Mouse (Mus musculus): ENCODE data around the gene Uchl5.

Uchl5 gene

DNA sequence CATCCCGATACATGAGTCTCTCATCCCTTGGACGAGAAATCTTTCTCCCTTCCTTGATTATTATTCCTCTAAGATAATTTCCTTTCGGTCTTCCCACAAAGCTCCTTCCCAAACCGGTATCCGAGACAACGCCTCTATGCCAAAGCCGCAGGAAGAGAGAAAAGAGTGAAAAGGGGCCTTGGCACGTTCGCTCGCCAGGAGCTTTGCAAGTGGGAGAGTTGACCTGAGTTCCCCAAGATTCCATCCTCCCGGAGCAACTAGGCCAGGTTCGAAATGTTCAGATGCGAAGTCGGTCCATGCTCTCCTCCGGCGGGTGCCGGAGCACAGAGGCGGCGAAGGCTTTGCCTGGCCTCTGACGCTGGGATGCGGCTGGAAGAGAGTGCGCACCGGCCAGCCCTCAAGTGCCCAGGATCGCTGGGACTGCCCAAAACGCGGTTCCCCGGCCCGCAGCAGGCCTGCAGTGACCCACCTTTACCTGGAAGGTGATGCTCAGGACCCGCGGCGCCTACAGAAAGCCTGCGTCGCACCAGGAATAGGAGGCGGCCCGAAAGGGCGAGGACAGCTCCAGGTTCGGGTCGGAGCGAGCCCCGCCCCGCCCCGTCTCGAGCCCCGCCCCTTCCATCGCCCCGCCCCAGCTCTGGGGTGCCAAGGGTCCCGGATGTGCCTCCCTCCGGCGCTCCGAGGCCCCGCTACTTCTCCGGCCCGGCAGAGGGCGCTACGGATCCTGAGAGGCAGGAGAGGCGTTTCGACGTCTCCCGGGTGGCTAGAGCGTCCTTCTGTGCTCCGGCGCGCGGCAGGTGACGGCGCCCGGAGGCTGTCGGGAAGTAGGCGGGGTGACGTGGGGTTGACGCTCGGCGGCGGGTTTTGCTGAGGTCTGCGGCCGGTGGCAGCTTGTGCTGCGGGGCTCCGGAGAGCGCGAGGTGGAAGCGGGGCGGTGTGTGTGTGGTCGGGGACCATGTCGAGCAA is at the start of gene Uchl5, which contains the start of gene Trove2:
Gene Uchl5, plus strand, starts transcription at position 827 of the 966 bp plus-strand sequence.
Gene Trove2, minus strand, starts transcription at position 623 of the 966 bp plus-strand sequence.
- peak; percentile 97 for DNase-seq (ENCODE audit: low read depth, low spot score)

DNA sequence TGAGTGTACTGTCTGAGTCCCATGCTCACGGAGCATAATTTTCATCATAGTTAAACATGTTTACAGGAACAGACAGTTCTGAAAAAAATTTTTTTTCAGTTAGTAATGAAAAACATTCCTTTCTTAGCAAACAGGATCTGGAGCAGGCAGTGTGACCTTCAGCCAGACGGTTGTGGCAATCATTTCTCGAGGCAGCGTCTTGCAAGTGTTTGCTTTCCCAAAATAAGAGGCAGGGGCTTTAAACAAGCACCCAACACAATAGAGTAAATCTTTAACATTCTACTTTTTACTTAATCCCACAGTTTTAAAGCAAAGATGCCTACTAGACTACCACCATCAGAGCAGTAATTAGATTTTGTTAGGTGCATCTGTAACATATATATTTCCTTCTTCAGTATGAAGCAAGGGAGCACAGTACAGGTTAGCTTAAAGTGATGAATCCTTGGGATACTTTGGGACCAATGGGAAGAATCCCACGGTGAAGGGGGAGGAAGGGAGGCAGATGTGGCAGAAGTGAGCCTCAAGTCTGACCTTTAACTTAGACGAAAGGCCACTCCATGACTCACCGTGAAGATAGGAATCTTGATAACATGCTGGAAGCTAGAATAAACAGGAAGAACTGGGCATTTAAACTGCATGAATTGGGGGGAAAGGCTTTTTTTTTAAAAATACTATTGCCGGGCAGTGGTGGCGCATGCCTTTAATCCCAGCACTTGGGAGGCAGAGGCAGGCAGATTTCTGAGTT is 49.2 kb upstream of the Uchl5 start:
- DNase-seq (ENCODE audit: low read depth, low spot score) = no peak

DNA sequence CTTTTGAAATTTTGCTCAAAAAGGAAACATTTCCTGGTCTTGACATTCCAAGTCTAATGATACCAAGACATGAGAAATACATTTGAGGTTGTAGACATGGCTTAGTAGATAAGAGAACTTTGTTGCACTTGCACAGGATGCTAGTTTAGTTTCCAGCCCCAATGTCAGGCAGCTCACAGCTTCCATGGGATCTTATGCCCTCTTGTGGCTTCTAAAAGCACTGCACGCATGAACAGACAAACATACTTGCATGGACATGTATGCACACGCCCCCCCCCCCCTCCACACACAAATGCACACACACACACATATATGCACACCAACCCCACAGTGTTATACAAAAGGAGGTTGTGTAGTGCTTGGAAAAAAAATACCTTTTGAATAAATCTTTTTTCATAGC is 46.2 kb upstream of the Uchl5 start:
- DNase-seq (ENCODE audit: low read depth, low spot score) = no peak

DNA sequence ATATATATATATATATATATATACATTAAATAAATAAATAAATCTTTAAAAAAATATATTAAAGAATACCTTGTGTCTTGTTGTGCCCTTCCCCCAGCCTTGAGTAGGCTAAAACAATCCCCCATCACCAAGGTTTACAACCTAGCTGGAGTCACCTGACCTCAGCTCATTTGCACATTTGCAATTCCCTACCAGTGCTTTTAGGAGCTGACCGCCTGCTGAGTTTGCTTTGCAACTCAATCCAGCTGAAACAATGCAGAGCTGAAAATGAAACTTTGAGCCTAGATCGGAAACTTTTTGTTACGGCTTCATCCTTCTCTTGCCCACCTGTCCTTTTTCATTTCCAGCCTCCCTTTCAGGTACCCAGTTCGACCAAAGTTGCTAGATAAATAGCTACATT is 45.4 kb upstream of the Uchl5 start:
- DNase-seq (ENCODE audit: low read depth, low spot score) = no peak

DNA sequence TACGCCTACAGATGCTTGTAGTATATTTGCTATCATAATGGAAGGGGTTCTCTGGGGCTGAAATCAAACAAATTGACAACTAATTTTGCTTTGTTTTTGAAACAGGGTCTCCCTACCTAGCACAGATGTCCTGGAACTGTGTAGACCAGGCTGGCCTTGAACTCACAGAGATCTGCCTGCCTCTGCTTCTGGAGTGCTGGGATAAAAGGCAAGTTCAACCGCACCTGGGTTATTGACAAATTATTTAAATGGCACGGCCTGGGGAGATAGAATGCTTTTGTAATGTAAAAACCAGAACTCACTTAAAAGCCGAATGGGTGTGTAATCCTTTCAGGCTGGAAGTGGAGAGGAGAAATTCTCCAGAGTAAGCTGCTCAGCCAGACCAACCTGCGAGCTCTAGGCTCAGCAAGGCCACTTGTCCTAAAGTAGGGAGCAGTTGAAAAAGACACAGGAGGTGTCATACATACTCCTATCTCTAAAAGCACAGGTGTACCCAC is 43.1 kb upstream of the Uchl5 start:
- no peak for DNase-seq (ENCODE audit: low read depth, low spot score)

DNA sequence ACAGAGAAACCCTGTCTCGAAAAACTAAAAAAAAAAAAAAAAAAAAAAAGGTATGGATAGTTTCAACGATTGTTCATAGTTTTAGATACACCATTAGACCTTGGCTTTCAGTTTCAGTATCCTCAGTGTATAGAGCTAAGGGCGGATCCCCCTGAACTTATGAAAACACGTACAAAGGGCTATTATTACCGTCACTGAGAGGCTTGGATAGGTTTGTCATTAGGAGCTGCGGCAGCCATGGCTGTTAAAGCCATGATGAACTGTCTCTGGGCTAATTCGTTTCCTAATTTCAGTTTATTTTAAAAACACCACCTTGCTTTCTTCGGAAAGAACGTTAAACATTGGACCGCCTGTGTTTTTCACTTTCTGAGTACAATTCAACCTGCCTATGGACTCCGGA is 38.3 kb upstream of the Uchl5 start:
- DNase-seq (ENCODE audit: low read depth, low spot score) = no peak

DNA sequence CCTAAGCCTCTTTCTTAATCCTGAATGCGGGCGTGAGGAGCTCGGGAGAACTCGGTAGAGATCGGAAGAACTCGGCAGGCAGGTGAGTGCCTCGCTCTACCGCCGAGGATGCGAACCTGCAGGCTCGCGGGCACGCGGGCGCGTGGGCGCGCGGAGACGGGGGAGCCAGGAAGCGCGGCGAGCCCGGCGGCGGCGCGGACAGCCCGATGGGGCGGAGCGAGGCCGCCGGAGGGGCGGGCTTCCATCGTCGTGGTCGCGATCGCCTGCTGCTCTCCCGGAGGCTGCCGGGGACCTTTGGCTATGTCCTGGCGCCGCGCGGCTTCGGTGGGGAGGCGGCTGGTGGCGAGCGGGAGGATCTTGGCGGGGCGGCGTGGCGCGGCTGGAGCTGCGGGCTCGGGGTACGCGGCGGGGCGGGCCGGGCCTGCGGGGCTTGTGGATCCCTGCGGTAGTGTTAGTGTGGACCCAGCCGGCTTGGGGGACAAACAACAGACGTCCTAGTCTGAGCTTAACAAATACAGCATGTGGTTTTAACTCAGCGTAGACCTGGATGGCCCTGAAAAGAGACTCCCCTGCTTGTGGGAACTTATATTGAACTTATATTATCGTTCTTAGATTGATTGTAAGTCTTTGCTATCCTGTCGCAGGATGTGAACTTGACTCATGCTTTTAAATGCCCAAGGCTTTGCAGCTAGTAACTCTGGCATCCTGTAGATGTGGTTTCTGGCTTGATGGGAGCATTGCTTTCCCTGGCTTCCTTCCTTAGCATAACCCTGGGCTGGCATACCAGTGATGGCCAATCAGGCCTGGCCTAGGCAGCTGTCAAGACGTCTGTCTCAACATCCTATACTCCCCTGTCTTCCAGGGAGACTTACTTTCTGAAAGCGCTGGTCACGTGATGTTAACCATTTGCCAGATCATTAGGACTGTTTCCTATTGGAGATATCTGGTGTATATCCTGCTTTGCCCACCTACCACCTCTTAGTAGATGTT is 37.4 kb upstream of the Uchl5 start:
- peak; percentile 54 for DNase-seq (ENCODE audit: low read depth, low spot score)

DNA sequence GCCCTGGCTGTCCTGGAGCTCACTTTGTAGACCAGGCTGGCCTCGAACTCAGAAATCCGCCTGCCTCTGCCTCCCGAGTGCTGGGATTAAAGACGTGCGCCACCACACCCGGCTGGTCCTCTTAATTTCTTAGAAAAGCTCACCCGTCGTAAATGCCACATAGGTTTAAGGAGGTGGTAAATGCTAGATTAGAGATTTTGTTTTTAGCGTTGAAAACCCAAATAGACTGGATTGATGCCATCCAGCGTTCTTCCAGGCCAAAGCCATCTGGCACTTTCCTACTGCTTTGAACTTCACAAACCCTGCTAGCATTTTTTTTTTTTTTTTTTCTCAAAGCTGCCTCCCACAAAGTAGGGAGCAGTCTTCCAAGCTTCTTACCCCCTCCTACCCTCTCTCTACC is 36.5 kb upstream of the Uchl5 start:
- DNase-seq (ENCODE audit: low read depth, low spot score) = no peak

DNA sequence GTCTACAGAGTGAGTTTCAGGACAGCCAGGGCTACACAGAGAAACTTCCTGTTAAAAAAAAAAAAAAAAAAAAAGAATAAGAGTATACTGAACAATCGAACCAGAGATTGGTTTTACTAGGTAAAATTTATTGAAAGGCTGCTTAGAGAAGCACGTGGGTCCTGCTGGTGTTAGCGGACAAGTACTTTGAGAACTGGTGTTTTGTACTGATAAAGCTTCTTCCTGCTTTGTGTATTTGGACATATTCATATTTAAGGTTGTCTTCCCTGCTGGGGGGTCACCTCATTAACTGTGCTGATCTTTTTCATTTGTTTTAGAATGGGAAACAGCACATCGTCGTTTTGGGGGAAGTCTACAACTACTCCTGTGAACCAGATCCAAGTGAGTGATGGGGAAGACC is 35.7 kb upstream of the Uchl5 start:
- no peak for DNase-seq (ENCODE audit: low read depth, low spot score)

DNA sequence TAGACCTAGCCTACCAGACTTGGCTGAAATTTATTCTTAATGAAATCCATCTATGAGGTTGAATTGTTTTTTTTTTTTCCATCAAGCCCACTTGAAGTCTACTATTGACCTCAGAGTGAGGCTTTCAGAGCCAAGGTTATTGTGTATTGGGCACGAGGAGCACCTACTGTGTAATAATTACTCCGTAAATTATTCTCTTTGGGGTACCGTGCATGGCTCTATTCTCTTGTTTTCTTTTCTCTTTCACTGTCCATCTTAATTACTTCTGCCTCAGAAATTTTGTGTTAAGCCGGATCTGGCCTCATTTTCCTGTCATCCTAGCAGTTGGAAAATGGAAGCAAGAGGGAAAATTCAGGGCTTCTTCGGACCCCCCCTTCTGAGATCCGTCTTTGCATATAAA is 34.9 kb upstream of the Uchl5 start:
- DNase-seq (ENCODE audit: low read depth, low spot score) = no peak

DNA sequence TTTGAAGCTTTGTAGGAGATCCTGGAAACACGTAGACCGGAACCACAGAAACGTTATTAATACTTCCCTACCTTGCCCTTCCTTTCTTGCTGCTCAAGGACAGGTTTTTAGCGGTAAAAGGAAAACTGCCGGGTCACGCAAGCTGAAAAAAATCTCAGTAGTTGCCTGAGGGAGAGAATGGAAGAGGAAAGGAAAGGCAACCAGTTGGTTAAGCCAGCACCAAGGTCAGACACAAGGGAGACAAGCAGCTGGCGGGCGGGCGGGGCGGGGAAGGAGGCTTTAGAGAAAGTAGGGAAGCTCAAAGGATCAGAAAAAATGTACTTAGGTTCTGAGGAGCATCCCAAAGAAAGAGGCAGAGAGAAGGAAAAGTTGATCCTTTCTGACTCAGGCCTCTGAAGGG is 31.2 kb upstream of the Uchl5 start:
- no peak for DNase-seq (ENCODE audit: low read depth, low spot score)

DNA sequence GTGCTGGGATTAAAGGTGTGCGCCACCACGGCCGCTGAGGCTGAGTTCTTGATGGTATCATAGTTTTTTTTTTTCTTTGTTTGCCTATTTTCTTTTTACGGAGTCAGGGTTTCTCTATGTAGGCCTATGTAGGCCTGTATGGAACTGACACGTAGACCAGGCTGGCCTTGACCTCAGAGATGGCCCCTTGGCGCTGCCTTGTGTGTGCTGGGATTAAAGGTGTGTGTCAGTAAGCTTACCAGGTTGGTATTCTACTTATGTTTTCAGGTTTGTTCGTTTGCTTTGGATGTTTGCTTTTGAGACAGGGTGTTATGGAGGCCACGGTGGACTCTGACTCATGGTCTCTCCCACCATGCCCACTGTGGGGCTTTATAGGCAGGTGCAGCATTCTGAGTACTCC is 14.9 kb upstream of the Uchl5 start:
- DNase-seq (ENCODE audit: low read depth, low spot score) = no peak

DNA sequence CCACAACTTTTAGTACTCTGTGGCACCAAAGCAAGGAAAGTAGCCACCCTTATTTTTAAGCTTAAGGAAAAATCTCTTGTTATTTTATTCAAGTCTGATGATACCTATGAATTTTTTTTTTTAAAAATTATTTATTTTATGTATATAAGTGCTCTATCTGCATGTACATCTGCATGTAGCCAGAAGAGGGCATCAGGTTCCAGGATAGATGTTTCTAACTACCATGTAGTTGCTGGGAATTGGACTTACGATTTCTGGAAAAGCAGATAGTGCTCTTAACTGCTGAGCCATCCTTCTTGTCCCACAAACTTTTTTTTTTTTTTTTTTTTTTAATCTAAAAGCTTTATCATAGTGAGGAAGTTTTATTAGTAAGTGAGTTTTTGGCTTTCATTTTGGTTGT is 12.6 kb upstream of the Uchl5 start:
- DNase-seq (ENCODE audit: low read depth, low spot score) = no peak

DNA sequence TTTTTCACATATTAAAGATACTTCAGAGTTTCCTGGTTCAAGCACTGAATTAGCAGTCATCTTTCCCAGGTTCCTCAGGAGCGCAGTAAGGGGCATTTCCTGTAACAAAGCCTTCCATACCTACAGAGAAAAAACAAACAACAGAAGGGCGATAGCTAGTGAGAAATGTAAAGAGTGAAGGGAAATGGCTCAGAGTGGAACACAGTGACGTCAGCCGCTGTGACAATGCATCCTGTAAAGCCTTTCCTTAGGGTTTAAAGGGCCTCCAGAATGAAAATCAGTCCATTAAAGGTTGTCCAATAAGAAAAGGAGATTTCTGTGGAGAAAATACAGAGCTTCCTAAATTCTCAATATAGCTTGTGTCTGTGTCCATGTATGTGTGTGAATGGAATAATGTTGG is 11.3 kb upstream of the Uchl5 start:
- no peak for DNase-seq (ENCODE audit: low read depth, low spot score)

DNA sequence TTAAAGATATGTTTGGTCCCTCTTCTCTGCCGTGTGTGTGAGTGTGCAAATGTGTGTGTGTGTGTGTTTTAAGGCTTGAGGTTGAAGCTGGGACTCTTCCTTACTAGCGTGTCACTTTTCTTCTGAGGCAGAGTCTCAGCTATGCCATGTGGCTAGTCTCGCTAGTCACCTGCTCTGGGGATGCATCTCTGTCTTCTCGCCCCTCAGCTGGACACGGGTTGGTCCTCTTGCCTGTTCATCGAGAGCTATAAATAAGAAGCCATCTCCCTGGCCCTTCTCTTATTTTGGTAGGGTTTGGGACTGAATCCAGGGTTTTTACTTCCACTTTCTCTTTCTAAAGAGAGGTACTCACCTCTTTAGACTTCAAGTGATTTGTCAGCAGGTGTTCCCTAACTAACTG is 10.8 kb upstream of the Uchl5 start:
- DNase-seq (ENCODE audit: low read depth, low spot score) = no peak

DNA sequence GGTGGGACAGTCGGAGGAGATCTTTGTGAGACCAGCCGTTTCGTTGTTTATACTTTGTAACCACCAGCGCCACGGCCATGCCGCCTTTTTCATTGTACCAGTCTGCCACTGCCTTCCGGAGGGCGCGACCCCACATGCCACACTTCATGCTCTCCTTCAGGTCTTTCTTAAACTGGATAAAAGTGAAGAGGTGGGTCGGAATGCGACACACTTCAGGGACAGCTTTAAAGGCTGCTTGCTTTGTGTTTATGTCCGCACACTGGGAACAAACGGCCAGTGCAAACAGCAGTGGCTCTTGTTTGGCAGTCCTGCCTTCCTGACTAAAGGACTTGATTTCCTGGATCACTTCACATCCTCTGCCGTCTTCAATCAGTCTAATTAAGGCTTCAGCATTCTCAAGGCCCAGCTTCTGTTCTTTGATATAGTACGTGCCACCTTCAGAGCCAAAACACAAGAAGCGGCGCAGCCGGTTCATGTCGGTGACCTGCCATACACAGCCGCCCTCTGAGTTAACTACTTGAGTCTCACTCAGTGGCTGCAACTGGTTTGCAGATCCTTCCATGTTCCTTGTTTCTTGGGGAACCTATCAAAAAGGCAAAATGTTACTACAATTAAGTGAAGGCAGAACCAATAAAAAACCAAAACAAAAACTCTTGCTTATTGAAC is 6.5 kb upstream of the Uchl5 start:
- DNase-seq (ENCODE audit: low read depth, low spot score) = no peak

DNA sequence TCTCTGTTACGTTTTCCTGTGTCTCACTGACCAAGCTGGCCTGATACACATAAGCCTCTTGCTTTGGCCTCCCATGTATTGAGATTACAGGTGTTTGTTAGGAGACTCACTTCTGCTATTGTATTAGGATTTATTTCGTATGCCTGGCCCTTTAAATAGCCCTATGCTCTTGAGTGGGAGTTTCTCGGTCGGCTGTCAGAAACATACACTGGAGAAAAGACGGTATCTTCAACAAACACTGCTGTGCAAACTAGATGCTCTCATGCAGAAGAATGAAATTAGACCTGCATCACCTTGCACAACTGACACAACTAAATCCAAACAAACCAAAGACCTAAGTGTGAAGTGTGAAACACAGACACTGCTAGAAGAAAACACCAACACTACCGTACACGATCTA is 4.0 kb upstream of the Uchl5 start:
- DNase-seq (ENCODE audit: low read depth, low spot score) = no peak

DNA sequence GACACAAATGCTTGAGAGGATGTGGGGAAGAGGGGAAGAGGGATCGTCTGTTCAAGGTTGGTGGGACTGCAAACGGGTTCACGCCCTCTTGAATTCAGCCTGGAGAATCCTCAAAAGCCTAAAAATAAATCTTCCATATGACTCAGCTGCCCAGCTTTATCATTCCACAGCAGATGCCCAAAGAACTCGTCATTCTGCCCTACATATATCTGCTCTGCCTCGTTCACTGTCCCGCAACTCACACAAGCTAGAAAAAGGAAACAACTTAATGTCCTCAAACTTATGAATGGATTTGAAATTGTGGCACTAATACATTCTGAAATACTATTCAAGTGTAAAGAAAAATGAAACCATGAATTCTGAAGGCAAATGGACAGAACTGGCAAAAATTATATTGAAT is 3.2 kb upstream of the Uchl5 start:
- DNase-seq (ENCODE audit: low read depth, low spot score) = no peak

DNA sequence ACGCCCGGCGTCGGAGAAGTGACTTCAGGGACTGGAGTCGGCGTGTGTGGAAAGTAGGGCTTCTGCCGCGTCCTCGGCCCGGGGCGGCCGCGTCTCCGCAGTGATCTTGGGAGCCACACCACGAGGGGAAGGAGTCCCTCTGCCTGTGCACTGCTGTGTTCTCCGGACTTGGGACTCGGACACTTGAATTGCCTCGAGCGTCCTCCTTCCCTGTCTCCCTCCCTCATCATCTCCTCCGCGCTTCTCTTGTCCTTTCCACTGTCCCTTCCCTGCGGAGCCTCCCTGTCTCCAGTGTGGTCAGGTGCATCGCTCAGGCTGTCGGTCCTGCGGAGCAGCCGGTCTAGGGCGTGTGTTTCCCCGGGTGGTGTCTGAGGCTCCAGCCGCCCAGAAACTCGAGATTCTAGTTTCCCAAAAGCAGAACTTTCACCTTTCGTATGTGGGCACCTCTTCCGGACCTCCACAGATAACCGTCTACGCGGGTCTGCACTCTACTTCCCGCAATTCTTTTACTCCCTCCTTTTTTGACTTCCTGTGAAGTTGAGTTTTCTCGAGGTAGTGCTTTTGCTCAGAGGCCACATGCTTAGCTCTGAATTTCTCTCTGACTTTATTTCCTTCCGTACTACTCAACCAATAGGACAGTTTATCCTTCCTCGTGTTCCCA is 616 bp downstream of the Uchl5 start:
- DNase-seq (ENCODE audit: low read depth, low spot score) = peak; percentile 10

DNA sequence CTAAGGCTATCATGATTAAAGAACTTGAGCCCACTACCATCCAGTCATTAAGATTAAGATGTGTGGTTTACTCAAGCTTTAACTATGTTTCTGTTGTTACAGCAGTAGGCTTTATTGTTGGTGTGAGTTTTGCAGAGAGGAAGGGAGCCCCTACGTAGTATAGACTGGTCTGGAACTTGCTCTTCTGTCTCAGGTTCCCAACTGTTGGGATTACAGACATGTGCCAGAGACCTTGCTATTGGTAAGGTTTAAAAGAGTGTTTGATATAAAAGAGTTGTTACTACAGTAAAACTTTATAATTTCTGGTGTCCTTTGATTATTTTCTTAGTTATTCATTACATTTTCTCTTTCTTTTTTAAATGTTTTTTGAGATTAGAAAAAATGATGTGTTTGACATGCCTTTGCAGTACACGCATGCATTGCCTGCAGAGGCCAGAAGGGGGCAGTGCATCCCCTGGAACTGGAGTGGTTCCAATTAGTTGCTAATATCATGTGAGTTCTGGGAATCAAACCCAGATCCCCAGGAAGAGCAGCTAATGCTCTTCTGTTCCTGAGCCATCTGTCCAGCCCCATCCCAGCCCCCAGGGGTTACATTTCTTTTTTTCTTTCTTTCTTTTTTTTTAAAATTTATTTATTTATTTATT is 11.6 kb downstream of the Uchl5 start:
- DNase-seq (ENCODE audit: low read depth, low spot score) = no peak
